Mouse (Mus musculus): Measurements from ENCODE around the gene Gm45062. TPM values are rescaled to one million over a fixed set of nuclear protein-coding genes. Genes with fewer than 3 reads are reported as not detected.

Gm45062 gene
- polyA plus RNA-seq, 1 experiment from 2014 or later: 5.5 TPM

- Histone ChIP-seq H3K9ac (ENCODE audit: low read depth, low read length) (no peak overlapping the region), H3K27me3 (ENCODE audit: control insufficient read depth, insufficient read depth, low read length) (no peaks in the 10 kb centered on the region), H3K27ac (ENCODE audit: low read depth, low read length) (no peak overlapping the region), H3K36me3 (ENCODE audit: control insufficient read depth, insufficient read depth, low read length) (no peaks in the 10 kb centered on the region), H3K4me2 (replicated peaks; ENCODE audit: low read depth, low read length) (no peak overlapping the region), H3K4me3 (ENCODE audit: low read length) (no peak overlapping the region), H3K9me3 (ENCODE audit: control insufficient read depth, low read length) (no peaks in the 10 kb centered on the region), H3K4me1 (ENCODE audit: control insufficient read depth, insufficient read depth, low read length) (no peaks in the 10 kb centered on the region)
- 93% methylated on average over 4 of the region's 4 CpGs for WGBS
- no peak for ATAC-seq (ENCODE audit: low FRiP score, low TSS enrichment)
Measured at GRCm38 (mm10) chr6:8458596-8458995, 199.3 kb downstream of the Gm45062 start.

- ATAC-seq (ENCODE audit: low FRiP score, low TSS enrichment): peak; percentile 39; the same call in 1 of the 2 replicates
- H3K9ac ChIP-seq (ENCODE audit: low read depth, low read length): no peak overlapping the region
- H3K36me3 ChIP-seq (ENCODE audit: control insufficient read depth, insufficient read depth, low read length): no peaks in the 10 kb centered on the region
- H3K4me2 ChIP-seq (replicated peaks; ENCODE audit: low read depth, low read length): no peak overlapping the region
- no peak overlapping the region for H3K4me3 ChIP-seq (ENCODE audit: low read length)
- H3K4me1 ChIP-seq (ENCODE audit: control insufficient read depth, insufficient read depth, low read length): no peaks in the 10 kb centered on the region
- 72% methylated on average over 2 of the region's 2 CpGs for WGBS
- no peak overlapping the region for H3K27ac ChIP-seq (ENCODE audit: low read depth, low read length)
- no peaks in the 10 kb centered on the region for H3K27me3 ChIP-seq (ENCODE audit: control insufficient read depth, insufficient read depth, low read length)
- H3K9me3 ChIP-seq (ENCODE audit: control insufficient read depth, low read length): no peaks in the 10 kb centered on the region
Measured at GRCm38 (mm10) chr6:8462447-8462846, 203.2 kb downstream of the Gm45062 start.

GRCm38 (mm10) chr6:8465388-8465787 is 206.1 kb downstream of the Gm45062 start:
- ATAC-seq (ENCODE audit: low FRiP score, low TSS enrichment): no peak
- no peaks in the 10 kb centered on the region for H3K36me3 ChIP-seq (ENCODE audit: control insufficient read depth, insufficient read depth, low read length)
- H3K4me2 ChIP-seq (replicated peaks; ENCODE audit: low read depth, low read length): no peak overlapping the region
- H3K9me3 ChIP-seq (ENCODE audit: control insufficient read depth, low read length): no peaks in the 10 kb centered on the region
- H3K27ac ChIP-seq (ENCODE audit: low read depth, low read length): no peak overlapping the region
- no peaks in the 10 kb centered on the region for H3K4me1 ChIP-seq (ENCODE audit: control insufficient read depth, insufficient read depth, low read length)
- no peak overlapping the region for H3K9ac ChIP-seq (ENCODE audit: low read depth, low read length)
- H3K27me3 ChIP-seq (ENCODE audit: control insufficient read depth, insufficient read depth, low read length): no peaks in the 10 kb centered on the region
- 67% methylated on average over 1 of the region's 1 CpGs for WGBS
- no peak overlapping the region for H3K4me3 ChIP-seq (ENCODE audit: low read length)

- no peak for ATAC-seq (ENCODE audit: low FRiP score, low TSS enrichment)
- no peaks in the 10 kb centered on the region for H3K9me3 ChIP-seq (ENCODE audit: control insufficient read depth, low read length)
- no peak overlapping the region for H3K9ac ChIP-seq (ENCODE audit: low read depth, low read length)
- no peak overlapping the region for H3K4me3 ChIP-seq (ENCODE audit: low read length)
- no peaks in the 10 kb centered on the region for H3K36me3 ChIP-seq (ENCODE audit: control insufficient read depth, insufficient read depth, low read length)
- WGBS: 72% methylated on average over 5 of the region's 5 CpGs
- no peaks in the 10 kb centered on the region for H3K27me3 ChIP-seq (ENCODE audit: control insufficient read depth, insufficient read depth, low read length)
- H3K27ac ChIP-seq (ENCODE audit: low read depth, low read length): no peak overlapping the region
- H3K4me1 ChIP-seq (ENCODE audit: control insufficient read depth, insufficient read depth, low read length): no peaks in the 10 kb centered on the region
- H3K4me2 ChIP-seq (replicated peaks; ENCODE audit: low read depth, low read length): no peak overlapping the region
Measured at GRCm38 (mm10) chr6:8465985-8466384, 206.7 kb downstream of the Gm45062 start.

GRCm38 (mm10) chr6:8467667-8468337 is 208.6 kb downstream of the Gm45062 start:
- ATAC-seq (ENCODE audit: low FRiP score, low TSS enrichment): no peak
- Histone ChIP-seq H3K27me3 (ENCODE audit: control insufficient read depth, insufficient read depth, low read length) (no peaks in the 10 kb centered on the region), H3K4me1 (ENCODE audit: control insufficient read depth, insufficient read depth, low read length) (no peaks in the 10 kb centered on the region), H3K4me2 (replicated peaks; ENCODE audit: low read depth, low read length) (no peak overlapping the region), H3K9ac (ENCODE audit: low read depth, low read length) (no peak overlapping the region), H3K36me3 (ENCODE audit: control insufficient read depth, insufficient read depth, low read length) (no peaks in the 10 kb centered on the region), H3K4me3 (ENCODE audit: low read length) (no peak overlapping the region), H3K9me3 (ENCODE audit: control insufficient read depth, low read length) (no peaks in the 10 kb centered on the region), H3K27ac (ENCODE audit: low read depth, low read length) (no peak overlapping the region)
- WGBS: 53% methylated on average over 10 of the region's 10 CpGs

- H3K27ac ChIP-seq (ENCODE audit: low read depth, low read length): no peak overlapping the region
Measured at GRCm38 (mm10) chr6:8469918-8470317, 210.7 kb downstream of the Gm45062 start.

GRCm38 (mm10) chr6:8472125-8472524 is 212.9 kb downstream of the Gm45062 start:
- no peak overlapping the region for H3K4me2 ChIP-seq (replicated peaks; ENCODE audit: low read depth, low read length)
- no peak overlapping the region for H3K27ac ChIP-seq (ENCODE audit: low read depth, low read length)
- no peaks in the 10 kb centered on the region for H3K36me3 ChIP-seq (ENCODE audit: control insufficient read depth, insufficient read depth, low read length)
- no peak overlapping the region for H3K4me3 ChIP-seq (ENCODE audit: low read length)
- no peak for ATAC-seq (ENCODE audit: low FRiP score, low TSS enrichment)
- WGBS: 87% methylated on average over 3 of the region's 3 CpGs
- H3K9ac ChIP-seq (ENCODE audit: low read depth, low read length): no peak overlapping the region
- no peaks in the 10 kb centered on the region for H3K27me3 ChIP-seq (ENCODE audit: control insufficient read depth, insufficient read depth, low read length)
- no peaks in the 10 kb centered on the region for H3K4me1 ChIP-seq (ENCODE audit: control insufficient read depth, insufficient read depth, low read length)
- H3K9me3 ChIP-seq (ENCODE audit: control insufficient read depth, low read length): no peaks in the 10 kb centered on the region

More at GRCm38 (mm10) chr6:8469918-8470317, 210.7 kb downstream of the Gm45062 start:
- Histone ChIP-seq H3K36me3 (ENCODE audit: control insufficient read depth, insufficient read depth, low read length) (no peaks in the 10 kb centered on the region), H3K27me3 (ENCODE audit: control insufficient read depth, insufficient read depth, low read length) (no peaks in the 10 kb centered on the region), H3K4me1 (ENCODE audit: control insufficient read depth, insufficient read depth, low read length) (no peaks in the 10 kb centered on the region), H3K4me3 (ENCODE audit: low read length) (no peak overlapping the region), H3K9ac (ENCODE audit: low read depth, low read length) (no peak overlapping the region), H3K9me3 (ENCODE audit: control insufficient read depth, low read length) (no peaks in the 10 kb centered on the region), H3K4me2 (replicated peaks; ENCODE audit: low read depth, low read length) (no peak overlapping the region)
- WGBS: 87% methylated on average over 3 of the region's 3 CpGs
- ATAC-seq (ENCODE audit: low FRiP score, low TSS enrichment): no peak

GRCm38 (mm10) chr6:8472915-8473314 is 213.7 kb downstream of the Gm45062 start:
- H3K36me3 ChIP-seq (ENCODE audit: control insufficient read depth, insufficient read depth, low read length): no peaks in the 10 kb centered on the region
- H3K27me3 ChIP-seq (ENCODE audit: control insufficient read depth, insufficient read depth, low read length): no peaks in the 10 kb centered on the region
- ATAC-seq (ENCODE audit: low FRiP score, low TSS enrichment): no peak; the same call in 1 of the 2 replicates
- H3K4me3 ChIP-seq (ENCODE audit: low read length): no peak overlapping the region
- H3K9ac ChIP-seq (ENCODE audit: low read depth, low read length): no peak overlapping the region
- 30% methylated on average over 5 of the region's 5 CpGs for WGBS
- H3K4me2 ChIP-seq (replicated peaks; ENCODE audit: low read depth, low read length): no peak overlapping the region
- H3K4me1 ChIP-seq (ENCODE audit: control insufficient read depth, insufficient read depth, low read length): no peaks in the 10 kb centered on the region
- H3K27ac ChIP-seq (ENCODE audit: low read depth, low read length): no peak overlapping the region
- H3K9me3 ChIP-seq (ENCODE audit: control insufficient read depth, low read length): no peaks in the 10 kb centered on the region

GRCm38 (mm10) chr6:8473498-8473897 is 214.2 kb downstream of the Gm45062 start:
- Histone ChIP-seq H3K27ac (ENCODE audit: low read depth, low read length) (no peak overlapping the region), H3K9ac (ENCODE audit: low read depth, low read length) (no peak overlapping the region), H3K9me3 (ENCODE audit: control insufficient read depth, low read length) (no peaks in the 10 kb centered on the region), H3K36me3 (ENCODE audit: control insufficient read depth, insufficient read depth, low read length) (no peaks in the 10 kb centered on the region), H3K4me3 (ENCODE audit: low read length) (no peak overlapping the region), H3K27me3 (ENCODE audit: control insufficient read depth, insufficient read depth, low read length) (no peaks in the 10 kb centered on the region), H3K4me2 (replicated peaks; ENCODE audit: low read depth, low read length) (no peak overlapping the region), H3K4me1 (ENCODE audit: control insufficient read depth, insufficient read depth, low read length) (no peaks in the 10 kb centered on the region)
- ATAC-seq (ENCODE audit: low FRiP score, low TSS enrichment): no peak
- 25% methylated on average over 5 of the region's 5 CpGs for WGBS
